Mouse (Mus musculus) spleen, postnatal 10 days (tissue): ENCODE measurements around the gene Ahcyl2.
"Not testable (repeated sequence)": the region's sequence is repeated elsewhere in the genome, so short reads cannot be mapped to it uniquely, and the experiment has no call there.

Source experiments
- DNase-seq, 2 experiments: peaks; one replicate each; pipeline ENCODE4 v3.0.0; 2021 to 2022; ENCODE audit warnings: low spot score in 2 of 2

Ahcyl2 gene

GRCm38 (mm10) chr6:29815634-29816033, 47.8 kb downstream of the Ahcyl2 start:
- DNase-seq = no peak

- DNase-seq = not testable (repeated sequence)
Observed at GRCm38 (mm10) chr6:29816371-29816770, 48.6 kb downstream of the Ahcyl2 start.

GRCm38 (mm10) chr6:29819309-29819708, 51.5 kb downstream of the Ahcyl2 start:
- DNase-seq = peak in 1 of 2 experiments; percentile 29

DNA sequence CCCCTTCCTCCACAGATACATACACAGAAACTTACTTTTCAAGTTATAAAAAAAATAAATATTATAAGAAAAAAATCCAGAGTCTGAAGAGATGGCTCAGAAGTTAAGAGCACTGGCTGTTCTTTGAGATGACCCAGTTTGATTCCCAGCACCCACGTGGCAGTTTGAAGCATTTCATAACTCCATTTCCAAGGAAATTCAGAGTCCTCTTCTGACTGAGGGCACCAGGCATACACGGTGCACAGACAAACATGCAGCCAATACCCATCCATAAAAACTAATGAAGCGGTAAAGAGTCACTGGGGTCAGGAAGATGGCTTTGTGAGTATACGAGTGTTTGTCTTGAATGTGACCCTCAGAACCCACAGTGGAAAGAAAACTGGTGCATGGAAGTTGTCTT, 52.5 kb downstream of the Ahcyl2 start:
- no peak for DNase-seq

- no peak for DNase-seq
Observed at GRCm38 (mm10) chr6:29820926-29821325, 53.1 kb downstream of the Ahcyl2 start.

- no peak for DNase-seq
Observed at GRCm38 (mm10) chr6:29821770-29822169, 54.0 kb downstream of the Ahcyl2 start.

DNA sequence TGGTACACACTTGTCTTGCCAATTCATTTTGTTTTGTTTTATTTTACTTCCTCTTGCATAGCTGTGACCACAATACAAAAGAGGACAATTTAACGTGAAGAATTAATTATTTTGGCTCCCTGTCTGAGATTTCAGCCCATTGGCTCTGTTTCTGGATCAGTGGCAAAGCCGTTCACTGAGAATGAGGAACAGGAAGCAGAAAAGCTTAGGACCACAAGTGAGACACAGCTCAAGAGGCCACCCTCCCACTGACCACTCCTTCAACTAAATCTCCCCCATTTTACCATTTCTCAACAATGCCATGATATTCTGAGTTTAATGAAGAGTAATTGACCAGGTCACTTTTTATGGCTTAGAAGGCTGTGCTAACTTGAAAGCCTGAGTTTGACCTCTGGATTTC, 57.5 kb downstream of the Ahcyl2 start:
- no peak for DNase-seq

GRCm38 (mm10) chr6:29827291-29828242, 59.8 kb downstream of the Ahcyl2 start:
- no peak for DNase-seq

DNA sequence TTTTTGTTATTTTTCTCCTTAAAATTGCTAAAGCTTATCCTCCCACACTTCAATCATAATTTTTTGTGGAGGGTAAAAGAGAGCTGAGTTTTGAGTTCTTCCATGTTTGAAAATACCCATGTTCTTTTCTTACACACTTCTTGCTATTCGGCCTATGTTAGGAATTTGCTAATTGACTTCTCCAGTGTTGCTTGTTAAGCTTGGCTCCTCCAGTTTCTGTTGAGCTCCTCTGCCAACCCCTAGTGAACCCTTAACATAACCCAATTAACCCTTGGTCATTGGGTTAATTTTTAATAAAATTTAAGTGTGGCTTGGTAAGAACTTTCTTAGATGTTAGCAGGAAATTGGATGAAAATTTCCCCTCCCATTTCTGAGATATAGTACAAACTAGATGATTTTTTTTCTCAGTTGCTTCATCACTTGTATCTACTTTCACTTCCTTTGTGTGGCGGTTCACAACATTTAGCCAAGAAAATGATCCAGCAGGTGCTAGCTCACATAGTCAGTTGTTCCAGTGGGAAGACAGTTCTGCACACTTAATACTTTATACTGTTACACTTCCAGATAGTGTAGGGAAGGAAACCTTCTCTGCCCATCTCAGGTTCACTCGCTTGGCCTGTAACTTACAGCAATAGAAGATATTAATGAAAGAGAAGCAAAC, 60.9 kb downstream of the Ahcyl2 start:
- DNase-seq = no peak

DNA sequence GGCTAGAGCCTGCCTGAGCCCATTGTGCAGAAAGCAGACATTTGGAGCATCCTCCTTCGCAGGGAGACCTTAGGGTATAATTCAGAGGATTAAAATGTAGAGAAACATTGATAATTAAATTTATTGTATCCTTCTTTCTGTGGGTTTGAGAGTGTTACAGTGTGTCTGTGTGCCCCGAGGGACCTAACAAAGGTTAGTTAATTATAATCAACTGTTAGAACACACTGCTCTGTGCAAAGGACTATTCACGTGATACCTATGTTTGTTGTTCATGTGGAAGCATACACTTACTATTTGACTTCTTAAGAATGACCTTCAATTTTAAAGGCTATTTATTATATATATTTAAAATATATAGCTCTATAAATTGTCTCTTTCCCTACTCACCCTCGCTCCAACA, 64.5 kb downstream of the Ahcyl2 start:
- DNase-seq = no peak

DNA sequence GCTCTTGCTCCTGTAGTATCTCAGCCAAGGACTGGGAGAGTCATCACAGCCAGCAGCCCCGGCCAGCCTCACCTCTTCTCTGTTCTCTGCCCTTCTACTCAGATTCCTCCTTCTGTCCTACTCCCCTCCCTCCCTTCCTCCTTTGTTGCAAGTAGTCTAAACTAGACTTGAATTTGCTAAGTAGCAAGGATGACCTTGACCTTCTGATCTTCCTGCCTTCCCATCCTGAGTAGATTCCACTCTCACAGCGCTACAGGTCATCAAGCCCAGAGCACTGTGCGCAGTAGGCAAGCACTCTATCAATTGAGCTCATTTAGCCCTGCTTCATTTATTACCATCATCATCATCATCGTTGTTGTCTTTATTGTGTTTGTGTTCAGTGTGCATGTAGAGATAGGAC, 65.3 kb downstream of the Ahcyl2 start:
- no peak for DNase-seq

- peak in 1 of 2 experiments; percentile 49 for DNase-seq
Observed at GRCm38 (mm10) chr6:29833568-29834255, 65.9 kb downstream of the Ahcyl2 start.

DNA sequence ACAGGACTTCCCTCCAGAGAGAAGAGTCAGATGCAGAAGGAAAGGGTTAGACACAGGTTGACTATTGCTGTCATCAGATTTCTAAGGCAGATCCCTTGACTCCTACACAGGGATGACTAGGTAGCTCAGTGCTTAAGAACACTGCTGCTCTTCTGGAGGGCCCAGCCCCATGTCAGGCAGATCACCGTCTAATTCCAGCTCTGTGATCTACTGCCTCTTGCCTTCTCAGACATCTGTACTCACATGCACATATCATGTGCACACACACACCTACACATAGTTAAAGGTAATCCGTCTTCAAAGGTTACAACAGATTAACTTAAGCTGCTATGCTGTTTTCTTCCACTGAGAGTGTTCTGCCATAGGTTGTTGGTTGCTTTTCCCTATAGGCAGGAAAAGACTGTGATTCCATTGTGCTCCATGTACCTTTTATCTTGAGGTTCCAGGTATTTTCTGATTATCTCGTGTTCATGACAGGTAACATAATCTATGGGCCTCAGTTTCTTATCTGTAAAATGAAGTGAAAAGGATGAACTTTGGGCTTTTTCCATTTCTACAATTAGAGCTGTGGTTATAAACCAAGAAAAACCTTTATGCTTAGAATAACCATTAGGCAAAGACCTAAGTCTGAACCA, 67.8 kb downstream of the Ahcyl2 start:
- no peak for DNase-seq

DNA sequence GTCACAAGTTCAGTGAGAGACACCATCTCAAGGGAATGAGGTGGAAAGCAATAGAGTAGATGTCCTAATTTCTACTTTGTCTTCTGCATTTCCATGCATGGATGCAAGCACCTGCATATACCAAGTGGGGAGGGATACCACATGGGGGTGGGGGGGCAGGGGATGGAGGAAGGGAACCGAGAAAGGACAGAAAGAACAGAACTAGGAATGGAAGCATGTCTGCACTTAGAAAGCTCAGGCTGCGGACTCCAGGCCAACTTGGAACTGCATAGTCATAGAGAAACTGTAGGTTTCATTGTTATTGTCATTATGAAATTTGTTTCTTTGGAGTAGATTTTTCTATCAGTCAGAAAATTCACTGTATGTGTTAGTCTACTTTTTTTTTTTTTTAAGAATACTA, 69.8 kb downstream of the Ahcyl2 start:
- no peak for DNase-seq

DNA sequence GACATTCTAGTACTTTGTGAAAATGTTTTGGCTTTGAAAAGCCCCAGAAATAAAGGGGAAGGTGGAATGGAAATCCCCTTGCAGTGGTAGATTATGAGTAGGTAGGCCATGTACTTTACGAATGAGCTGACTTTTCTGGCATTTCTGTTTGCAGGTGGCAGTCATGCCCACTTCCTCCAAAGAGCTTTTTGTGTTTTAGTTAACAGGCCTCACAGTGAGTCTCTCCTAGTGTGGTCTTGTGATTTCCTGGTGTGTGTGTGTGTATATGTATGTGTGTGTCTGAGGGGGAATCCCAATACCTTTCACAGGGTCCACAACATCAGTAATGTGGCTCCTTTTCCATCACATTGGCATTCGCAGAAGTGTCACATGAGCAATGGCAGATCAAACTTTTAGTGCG, 70.7 kb downstream of the Ahcyl2 start:
- no peak for DNase-seq

GRCm38 (mm10) chr6:29840008-29840407, 72.2 kb downstream of the Ahcyl2 start:
- DNase-seq = no peak

GRCm38 (mm10) chr6:29841461-29841860, 73.7 kb downstream of the Ahcyl2 start:
- DNase-seq = no peak

DNA sequence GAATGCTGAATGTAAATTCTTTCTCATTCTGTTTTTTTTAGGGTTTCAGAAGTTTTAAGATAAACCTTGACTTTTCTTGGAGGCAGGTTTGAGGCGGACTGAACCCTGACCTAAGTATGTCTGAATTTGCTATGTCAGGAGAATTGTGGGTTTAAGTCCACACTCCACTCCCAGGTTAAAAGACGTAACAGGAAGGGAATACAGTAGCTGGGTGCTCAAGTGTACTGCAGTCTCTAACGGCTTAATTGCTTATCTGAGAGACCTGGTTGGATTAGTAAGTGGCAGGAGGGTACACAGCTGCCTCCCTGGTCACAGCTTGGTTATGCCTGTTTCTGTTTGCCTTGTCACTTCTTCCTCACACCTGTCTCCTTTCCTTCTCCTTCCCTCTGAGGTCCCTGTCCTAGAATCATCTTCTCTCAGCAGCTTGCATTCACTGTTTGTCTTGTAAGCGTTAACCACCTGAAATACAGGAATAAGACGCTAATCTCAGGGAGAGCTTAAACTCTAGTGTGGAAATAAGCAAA, 79.9 kb downstream of the Ahcyl2 start:
- DNase-seq = no peak

DNA sequence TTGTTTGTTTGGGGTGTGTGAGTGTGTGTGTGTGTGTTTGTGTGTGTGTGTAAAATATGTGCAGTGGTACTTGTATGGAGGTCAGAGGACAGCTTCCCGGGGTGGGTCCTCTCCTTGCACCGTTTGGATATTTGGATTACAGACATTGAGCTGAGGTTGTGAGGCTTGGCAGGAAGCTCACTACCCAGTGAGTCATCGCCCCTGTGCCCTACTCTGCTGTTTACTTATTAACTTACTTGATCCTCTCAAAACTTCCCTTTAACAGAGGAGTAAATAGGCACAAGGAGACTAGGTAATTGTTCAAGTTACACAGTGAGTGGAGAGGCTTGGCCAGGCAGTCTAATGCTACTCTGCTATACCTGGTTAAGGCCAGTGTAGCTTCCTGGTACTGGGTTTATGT, 81.0 kb downstream of the Ahcyl2 start:
- DNase-seq = no peak

DNA sequence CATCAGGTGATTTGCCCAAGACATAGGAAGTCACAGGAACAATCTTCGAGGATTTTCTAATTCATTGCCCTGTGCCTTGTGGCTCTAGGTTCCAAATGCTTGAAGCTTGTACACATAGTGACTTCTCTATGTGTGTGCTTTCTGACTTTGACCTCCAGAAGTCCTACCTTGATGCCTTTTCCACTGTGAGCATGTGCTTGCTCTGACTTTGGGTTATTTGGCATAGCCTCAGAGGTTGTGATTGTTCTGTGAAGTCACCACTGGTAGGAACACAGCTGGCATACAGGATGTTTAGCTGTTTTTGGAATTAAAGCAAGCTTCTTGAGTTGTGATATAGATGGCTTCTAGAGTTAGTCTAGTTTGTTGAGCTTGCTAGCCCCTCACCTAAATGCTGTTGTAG, 82.3 kb downstream of the Ahcyl2 start:
- no peak for DNase-seq

GRCm38 (mm10) chr6:29850747-29851146, 82.9 kb downstream of the Ahcyl2 start:
- DNase-seq = no peak

GRCm38 (mm10) chr6:29851873-29852272, 84.1 kb downstream of the Ahcyl2 start:
- DNase-seq = no peak
